Mouse (Mus musculus) gastrocnemius, adult 18-20 months (tissue): ENCODE results near the gene Erich4. TPM values are rescaled to one million over a fixed set of nuclear protein-coding genes. Genes with fewer than 3 reads are reported as not detected.
A peak's percentile ranks its signal among the peaks of the same experiment; 100 is the strongest.

Experiments used
- DNase-seq: peaks from one replicate; pipeline ENCODE4 v3.0.0; 2021; ENCODE audit warnings: low spot score
- long read RNA-seq, 2 experiments: library from polyadenylated mRNA; stranded (forward); transcript quantifications; one replicate each; pipeline ENCODE4 v2.0.0; 2021
- total RNA-seq, 2 experiments: library from RNA; stranded (reverse); gene quantifications; 2 replicates each; pipeline ENCODE4 v1.2.3; 2021

Erich4 gene
- not detected for total RNA-seq
- long read RNA-seq, experiment 1: 0 reads
- long read RNA-seq, experiment 2: 0 reads

GRCm38 (mm10) chr7:25615706-25616011 lies at the start of gene Erich4:
Gene Erich4, minus strand, starts transcription at chr7:25615892.
- DNase-seq: no peak

- DNase-seq: peak; percentile 100
Observed at GRCm38 (mm10) chr7:25658657-25659472, 43.2 kb upstream of the Erich4 start, which contains the start of the genes Bckdha and Exosc5. Gene Bckdha, minus strand, starts transcription at chr7:25658981. Gene Exosc5, plus strand, starts transcription at chr7:25659164.

- DNase-seq: peak; percentile 34
Observed at GRCm38 (mm10) chr7:25657785-25658184, 42.1 kb upstream of the Erich4 start.

DNA sequence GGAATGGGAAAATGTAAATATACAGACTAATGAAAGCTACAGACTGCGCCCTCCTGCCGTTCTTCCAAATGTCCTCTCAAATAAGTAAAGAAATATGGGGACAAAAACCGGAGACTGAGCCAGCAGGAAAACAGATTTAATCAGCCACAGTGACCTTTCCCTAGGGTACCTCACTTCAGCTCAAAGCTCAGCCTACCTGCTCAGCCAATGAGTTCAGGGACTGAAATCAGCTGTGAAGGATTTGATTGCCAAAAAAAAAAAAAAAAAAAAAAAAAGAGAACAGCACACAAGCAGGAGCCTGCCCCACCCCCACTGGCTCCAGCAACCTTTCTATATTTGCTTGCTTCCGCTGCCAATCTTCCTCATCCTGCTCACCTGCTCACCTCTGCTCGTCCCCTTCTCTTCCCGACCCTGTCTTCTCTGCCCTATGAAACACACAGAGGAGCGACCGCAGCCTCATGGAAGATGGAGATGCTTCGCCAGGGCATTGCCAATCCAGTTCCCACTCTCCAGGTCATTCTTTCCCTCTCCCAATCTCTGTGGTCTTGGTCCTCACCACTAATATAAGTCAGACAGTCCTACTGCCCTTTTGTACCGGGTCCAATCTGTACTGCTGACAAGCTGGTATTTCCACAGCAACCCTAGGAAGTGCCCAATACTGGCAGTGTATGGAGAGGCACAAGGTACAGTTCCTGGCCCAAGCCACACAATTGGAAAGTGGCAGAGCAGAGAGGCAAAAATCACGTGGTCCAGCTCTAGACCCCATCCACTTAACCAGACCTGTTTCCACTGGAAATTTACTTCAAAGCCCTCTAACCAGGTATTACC lies 40.1 kb upstream of the Erich4 start:
- no peak for DNase-seq

- DNase-seq: no peak
Observed at GRCm38 (mm10) chr7:25652244-25652759, 36.6 kb upstream of the Erich4 start.

DNA sequence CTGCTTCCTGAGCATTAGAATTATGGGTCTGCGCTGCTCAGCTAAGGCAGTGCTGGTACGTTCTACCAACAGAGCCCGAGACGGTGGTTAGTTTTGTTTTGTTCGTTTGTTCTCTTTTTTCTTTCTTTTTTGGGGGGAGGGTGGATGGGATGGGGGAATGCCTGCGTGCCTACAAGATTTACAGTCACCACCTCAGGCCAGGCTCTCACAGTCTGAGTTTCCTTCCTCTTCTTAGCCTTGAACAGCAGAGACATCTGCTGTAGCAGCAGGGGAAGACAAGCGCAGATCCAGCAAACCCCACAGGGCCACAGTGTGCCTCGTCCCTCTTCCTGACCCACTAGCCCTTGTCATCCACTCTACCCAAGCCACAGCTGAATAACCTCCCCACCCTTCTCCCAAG lies 35.6 kb upstream of the Erich4 start:
- DNase-seq: no peak

GRCm38 (mm10) chr7:25649839-25650238 lies 34.1 kb upstream of the Erich4 start:
- no peak for DNase-seq

GRCm38 (mm10) chr7:25647574-25648123 lies 32.0 kb upstream of the Erich4 start:
- DNase-seq: no peak

DNA sequence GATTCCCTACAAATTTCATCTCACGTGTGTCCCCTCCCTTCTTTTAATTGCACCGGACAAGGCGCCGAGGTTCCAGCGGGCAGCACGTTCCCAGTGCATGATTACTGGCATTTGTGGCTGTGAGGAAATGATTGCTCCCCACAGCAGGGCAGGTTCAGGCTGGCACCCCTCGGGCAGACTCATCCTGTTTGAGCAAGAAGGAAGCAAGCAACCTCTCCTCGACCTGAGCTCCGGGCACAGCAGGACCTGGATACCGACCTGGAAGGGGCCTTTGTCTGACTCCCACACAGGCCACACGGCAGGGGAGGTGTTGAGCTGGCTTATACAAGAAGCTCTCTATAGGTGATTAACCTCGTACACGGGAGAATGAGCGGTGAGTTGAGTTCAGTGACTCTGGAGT lies 29.4 kb upstream of the Erich4 start:
- DNase-seq: no peak

DNA sequence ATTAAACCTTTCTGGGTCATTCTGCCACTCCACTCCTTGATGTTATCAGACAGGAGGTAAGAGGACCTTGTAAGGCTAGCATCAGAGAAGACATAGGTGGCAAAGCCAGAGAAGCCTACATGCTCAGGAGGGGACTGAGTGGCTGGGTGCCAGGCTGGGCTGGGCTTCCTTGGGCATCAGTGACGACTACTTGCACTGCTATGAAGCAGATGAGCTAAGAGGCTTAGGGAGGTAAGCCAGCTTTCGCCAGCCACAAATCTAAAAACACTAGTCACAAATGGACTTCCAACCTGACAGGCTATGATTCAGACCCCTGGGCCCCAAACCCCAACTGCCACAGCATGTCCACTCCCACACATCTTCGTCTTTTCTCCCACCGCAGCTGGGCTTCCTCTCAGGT lies 28.9 kb upstream of the Erich4 start:
- no peak for DNase-seq

DNA sequence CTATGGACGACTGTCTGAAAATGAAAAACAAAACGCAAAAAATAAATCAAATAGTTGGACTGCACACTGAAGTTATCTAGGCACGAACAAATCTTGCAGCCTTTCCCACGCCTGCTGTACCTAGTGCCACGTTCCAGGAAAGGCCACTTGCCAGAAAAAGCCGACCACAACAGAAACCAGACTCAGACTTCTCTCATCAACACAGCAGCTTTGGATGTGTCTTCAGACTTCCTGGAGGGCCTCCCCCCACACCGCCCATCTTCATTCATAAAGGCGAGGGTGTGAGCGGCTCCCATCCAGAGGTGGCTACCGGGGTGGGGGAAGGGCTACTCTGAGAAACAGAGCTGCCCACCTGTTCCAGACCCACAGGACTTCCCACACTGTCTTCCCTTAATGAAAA lies 28.4 kb upstream of the Erich4 start:
- no peak for DNase-seq

DNA sequence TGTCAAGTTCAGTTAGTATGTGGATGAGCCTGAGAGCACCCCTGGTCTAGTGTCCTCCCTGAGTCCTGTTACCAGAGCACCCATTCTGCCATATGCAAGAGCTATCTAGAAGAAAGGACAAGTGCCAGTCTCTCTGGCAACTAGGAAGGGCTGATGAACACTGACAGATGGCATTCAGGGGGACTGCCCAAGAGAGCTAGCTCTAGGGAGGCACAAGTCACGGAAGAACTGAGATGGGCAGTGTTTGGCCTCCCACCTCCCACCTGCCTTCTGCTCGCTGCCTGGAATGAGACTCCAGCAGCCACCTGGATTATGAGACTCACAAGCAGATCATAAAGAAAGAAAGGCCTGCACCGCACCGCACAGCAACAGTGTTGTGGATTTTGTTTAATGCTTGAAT lies 24.1 kb upstream of the Erich4 start:
- no peak for DNase-seq

GRCm38 (mm10) chr7:25637099-25637498 lies 21.4 kb upstream of the Erich4 start:
- DNase-seq: no peak

GRCm38 (mm10) chr7:25636373-25636772 lies 20.7 kb upstream of the Erich4 start:
- DNase-seq: no peak

DNA sequence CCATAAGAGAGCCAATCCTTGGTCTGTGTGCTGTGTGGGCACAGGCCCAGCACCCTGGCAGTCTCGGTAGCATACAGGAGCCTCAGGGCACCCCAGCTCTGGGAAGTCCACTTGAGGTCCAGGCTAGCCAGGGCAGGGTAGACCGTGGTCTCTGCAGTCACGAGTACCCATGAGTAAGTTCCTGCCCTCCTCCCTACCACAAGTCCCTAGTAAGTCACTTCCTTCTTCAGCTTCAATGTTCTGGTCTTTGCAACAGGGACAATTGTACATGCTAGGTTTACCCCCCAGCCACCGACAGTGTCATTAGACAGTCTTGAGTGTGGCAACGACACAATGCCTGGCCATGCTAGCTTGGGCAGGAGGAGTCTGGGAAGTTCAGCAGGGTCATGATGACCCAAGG lies 17.0 kb upstream of the Erich4 start:
- DNase-seq: no peak

DNA sequence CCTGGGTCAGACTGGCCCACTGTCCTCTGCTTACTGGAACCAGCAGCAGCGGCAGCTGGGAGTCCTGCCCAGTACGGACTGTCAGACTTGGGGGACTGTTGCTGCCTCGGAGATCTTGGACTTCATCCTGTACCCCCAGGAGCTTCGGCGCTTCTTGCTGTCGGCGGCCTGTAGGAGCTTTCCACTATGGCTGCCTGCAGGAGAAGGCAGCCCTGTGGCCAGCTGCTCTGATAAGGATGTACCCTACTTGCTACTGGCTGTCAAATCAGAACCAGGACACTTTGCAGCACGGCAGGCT lies 12.6 kb upstream of the Erich4 start:
- DNase-seq: no peak

DNA sequence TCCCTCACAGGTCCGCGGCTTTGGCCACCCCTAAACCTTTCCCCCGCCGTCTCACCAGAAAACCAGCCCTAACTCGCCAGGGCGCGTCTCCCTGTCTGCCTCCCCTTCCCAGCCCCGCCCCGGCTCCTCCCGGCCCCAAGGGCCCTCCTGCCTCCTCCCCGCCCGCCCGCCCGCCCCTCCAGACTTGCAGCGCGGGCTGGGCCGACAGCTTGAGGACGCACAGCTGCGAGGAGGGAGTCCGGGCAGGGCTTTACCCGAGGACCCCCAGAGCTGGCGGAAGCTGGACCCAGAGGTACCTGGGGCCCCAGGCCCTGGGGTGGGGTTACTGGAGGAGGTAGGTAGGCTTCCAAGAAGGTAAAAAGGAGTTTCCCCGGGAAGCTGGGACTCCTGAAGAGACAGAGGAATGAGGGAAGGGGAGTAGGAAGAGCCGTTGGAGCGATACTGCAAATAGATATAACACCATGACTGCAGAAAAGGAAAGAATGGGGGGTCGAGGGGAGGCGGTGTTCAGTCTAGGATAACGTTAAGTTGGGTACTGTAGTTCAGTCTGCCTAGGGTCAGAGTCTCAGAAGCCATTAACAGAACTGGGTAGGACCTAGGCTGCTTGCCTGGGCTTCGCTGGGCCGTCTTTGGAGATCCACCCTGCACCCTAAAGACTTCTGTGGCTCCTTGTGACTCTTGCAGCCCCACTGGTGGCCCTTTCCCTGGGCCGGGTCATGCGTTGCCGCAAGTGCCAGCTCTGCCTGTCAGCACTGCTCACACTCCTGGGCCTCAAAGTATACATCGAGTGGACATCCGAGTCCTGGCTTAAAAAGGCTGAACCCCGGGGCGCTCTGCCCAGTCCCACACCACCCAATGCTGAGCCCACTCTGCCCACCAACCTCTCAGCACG lies 12.0 kb upstream of the Erich4 start:
- peak; percentile 64 for DNase-seq

DNA sequence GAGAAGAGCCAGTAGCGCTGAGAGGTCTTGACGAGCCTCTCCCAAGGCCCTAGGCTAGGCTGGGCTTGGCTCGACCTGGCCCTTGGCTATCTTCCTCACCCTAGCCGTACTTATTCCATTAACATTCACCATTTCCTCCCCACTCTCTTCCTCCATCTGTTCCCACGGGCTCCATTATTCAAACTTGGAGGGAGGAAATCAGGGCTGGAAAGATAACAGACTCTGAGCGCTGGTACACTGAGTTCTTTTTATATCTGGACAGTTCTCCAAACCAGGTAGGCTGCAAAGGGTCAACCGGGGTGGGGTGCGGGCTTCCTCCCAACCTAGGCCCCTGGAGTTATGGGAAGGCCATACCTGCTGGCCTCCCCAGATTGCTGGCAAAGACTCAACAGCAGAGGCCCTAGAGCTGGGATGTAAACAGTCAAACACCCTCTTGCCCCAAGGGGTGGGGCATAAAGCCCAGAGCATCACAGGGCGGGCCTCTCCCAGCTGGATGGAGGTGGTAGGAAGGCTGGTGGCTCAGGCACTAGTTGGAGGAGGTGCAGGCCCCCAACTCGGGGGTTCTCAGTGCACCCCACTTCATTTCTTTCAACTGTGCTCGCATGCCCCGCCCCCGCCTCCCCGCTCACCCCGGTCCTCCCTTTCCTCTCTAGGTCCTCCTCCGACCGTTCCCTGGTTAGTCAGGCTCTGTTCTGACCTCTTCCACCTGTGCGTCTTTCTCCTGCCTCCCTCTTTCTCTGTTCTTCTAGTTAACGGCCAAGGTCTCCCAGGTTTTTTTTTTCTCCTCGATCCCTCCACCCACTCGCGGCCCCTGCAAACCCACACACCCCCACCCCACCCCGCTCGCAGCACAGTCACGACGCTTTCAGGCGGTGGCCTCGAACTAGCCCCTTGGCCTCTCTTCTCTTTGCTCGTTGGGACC lies 11.1 kb upstream of the Erich4 start, which contains the start of gene B3gnt8:
TSS of gene B3gnt8 (plus strand) at position 146 of the 922 bp plus-strand sequence.
- peak; percentile 62 for DNase-seq

- no peak for DNase-seq
Observed at GRCm38 (mm10) chr7:25625594-25626250, 10.0 kb upstream of the Erich4 start.

DNA sequence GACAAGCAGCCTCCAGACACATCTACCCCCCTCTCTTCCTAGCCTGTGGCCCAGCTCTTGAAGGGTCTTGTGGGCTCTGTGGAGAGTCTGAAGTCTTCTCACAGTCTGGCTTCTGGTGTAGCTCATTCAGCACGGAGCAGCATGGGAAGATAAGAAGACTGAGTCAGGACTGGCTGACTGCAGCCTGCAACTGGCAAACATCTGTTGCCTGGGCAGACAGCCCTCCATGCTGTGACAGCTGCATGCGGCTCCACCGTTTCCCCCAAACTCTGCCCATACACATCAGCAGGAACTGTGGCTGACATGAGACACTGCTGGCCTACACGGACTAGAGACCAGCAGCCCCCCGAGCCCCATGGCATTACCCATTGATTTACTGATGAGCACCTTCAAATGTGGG lies 9.2 kb upstream of the Erich4 start:
- DNase-seq: no peak
